Mouse (Mus musculus) 3T3-L1 (cell line): ENCODE results near the gene Pigr.

Experiments used
- DNase-seq: peaks from one replicate; pipeline ENCODE4 v3.0.0-alpha.2; 2015; ENCODE audit warnings: low read depth, low spot score

Gene Pigr

DNA sequence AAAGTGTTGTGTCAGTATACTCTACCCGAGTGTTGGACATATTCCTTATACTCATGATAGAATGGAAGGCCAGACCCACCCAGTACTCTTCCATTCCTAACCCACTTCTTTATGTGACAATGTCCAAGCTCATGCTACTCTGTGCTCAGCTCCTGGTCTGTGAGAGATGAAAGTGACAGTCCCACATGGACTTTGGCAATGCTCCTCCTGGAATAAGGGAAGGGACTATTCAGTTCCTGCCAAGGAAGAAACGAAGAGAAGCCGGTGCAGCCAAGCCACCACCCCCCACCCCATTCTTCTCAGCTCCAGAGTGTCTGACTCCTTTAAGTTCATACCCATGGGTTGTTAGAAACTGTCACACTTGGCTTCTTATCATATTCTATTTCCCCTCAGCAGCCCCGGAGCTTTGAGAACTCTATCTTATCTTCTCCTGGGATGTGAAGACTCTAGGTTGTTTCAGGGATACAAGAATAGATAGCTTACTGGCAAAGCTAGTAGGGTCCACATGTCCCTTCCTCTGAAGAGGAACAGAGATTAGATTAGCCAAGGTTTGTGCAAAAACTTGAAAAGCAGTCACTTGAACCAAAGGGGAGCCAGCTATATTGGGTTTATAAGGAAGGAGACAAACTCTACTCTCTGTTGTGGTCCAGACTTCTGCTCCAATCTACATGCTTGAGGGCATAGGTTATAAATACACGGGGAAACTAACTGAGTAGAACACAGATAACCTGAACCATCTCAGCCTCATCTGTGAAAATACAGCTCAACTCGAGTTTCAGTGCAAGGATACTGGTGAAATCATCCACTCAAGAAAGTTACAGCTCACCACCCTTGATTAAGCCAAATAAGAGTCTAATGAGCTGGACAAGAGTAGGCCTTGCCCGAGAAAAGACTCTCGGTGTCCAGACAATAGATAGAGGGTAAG, 3.7 kb downstream of the Pigr start:
- no peak for DNase-seq

DNA sequence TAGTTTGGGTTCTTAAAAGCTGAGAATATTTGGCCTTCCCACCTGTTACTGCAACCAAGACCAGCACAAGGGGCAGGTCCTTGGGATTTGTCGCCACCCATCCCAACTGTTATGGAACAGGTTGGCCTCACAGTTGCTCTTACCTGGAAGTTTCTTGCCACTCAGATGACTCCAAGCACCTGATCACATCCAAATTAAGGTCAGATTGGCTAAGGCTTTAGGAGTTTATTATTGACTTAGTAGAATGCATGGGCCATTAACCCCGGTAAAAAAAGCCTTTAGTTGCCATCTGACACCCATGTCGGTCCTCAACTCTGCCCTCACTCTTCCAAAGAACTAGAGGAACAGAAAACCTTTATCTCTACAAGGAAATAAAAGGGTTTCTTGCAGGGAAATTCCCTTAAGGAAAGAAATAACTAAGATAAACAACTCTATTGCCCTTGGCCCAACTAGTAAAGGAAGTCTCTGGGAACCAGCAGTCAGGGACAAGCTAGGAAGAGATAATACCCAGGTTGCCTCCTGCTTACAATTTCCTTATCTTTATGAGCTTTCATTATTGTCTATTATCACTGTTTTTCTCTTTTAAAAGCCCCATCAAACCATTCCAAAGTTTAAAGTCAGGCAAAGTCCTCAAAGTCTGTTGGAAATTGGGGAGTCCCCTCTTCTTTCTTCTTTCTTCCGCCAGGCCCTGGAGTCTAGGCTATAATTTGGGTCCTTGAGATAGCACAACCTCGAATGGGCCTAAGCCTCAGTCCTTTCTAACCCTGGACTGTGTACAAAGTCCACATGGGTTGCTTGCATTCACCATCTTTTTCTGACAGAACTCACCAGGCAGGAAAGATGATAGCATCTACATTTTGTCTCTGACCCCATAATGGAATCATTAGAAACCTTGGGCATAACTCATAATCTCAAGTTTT, 6.0 kb downstream of the Pigr start:
- DNase-seq, result no peak

DNA sequence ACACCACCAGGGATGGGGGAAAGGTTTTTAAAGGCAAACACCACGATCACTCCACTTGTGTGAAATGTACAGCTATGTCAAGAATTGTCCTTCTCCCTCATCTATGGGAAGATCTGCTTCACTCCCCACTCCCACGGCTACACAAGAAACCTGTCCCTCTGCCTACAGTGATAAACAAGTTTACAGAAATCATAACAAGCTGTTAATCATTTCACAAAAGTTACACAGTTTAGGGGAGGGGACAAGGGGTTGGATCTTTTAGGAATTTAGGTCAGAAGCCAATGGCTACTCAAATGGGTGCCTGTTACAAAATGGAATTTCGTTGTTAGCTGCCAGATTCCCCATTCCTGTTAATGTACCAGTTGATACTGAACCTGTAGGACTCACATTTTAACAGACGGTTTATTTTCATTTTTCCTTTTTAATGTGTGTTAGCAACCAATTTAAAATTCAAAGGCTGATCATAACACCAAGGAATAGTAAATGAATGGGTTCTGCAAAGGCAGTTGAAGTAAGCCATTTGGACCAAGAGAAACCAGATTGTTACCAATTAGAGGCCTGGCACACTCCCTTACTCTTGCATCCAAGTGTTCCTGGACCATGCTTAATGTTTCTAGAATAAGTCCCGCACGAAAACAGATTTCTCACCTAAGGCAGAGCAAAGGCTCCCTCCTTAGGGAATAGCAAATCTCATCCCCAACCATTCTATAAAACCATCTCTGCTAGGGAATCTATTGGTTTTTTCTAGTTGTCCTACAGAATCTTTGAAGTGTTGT, 8.9 kb downstream of the Pigr start:
- DNase-seq, result no peak

DNA sequence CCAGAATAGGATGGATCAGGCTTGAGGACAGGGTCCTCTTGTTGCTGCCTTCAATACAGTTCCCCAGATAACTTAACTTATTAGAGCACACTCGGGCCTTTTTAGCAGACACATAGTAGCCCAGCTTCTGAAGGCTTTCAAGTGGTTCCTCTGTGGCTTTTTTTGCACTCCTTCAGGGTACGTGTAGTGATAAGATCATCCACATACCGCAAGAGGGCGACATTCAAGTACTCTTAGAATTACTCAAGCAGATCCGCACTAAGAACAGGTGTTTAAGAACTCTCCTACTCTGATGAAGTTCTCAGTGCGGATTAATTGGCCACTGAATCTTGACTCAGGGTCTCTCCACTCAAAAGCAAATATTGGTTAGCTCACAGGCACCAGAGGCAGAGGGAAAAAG, 11.8 kb downstream of the Pigr start:
- peak; percentile 39 for DNase-seq

DNA sequence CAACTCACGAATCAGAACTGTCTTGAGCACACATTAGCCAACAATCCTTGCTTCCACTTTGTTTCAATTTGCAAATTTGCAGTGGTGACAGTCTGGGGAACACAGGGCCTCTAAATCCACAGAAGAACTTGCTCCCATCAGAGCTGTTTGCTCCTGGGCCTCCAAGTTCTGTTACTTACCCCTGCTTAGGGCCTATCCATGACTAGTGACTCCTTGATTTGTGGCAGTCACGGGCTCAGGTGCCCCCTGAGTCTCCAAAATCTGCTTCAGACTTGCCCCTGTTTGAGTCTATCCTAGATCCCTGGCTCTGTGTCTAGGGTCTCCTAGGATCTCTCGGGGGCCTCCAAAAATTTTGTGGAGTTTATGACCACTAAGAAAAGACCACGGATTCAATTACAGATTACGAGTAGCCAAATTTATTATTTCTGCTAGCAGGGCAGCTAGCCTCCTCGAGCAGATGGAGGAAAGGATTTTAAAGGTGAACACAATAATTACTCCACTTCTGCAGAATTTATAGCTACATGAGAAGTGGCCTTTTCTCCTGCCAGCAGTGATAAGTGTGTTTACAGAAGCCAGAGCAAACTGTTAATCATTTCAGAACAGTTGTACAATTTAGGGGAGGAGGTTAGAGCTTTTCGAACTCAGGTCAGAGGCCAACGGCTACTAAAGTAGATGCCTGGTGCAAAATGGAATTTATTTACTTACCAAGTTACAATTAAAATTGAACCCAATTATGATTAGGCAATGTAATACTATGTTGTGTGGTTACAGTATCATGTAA, 14.3 kb downstream of the Pigr start:
- DNase-seq, result no peak

DNA sequence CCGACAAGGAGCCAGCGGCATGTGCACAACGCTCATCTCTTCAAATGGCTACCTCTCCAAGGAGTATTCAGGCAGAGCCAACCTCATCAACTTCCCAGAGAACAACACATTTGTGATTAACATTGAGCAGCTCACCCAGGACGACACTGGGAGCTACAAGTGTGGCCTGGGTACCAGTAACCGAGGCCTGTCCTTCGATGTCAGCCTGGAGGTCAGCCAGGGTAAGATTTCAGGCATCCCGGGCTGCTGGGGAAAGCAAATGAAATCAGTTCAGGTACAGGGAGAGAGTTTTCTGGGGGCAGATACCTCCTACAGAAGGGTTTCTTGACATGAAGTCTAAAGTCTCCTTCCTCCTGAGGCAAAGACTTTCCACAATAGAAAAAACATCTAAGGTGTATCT, 15.1 kb downstream of the Pigr start:
- DNase-seq, result no peak

DNA sequence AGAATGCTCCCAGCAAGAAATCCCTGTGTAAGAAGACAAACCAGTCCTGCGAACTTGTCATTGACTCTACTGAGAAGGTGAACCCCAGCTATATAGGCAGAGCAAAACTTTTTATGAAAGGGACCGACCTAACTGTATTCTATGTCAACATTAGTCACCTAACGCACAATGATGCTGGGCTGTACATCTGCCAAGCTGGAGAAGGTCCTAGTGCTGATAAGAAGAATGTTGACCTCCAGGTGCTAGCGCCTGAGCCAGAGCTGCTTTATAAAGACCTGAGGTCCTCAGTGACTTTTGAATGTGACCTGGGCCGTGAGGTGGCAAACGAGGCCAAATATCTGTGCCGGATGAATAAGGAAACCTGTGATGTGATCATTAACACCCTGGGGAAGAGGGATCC, 18.0 kb downstream of the Pigr start:
- DNase-seq, result no peak

DNA sequence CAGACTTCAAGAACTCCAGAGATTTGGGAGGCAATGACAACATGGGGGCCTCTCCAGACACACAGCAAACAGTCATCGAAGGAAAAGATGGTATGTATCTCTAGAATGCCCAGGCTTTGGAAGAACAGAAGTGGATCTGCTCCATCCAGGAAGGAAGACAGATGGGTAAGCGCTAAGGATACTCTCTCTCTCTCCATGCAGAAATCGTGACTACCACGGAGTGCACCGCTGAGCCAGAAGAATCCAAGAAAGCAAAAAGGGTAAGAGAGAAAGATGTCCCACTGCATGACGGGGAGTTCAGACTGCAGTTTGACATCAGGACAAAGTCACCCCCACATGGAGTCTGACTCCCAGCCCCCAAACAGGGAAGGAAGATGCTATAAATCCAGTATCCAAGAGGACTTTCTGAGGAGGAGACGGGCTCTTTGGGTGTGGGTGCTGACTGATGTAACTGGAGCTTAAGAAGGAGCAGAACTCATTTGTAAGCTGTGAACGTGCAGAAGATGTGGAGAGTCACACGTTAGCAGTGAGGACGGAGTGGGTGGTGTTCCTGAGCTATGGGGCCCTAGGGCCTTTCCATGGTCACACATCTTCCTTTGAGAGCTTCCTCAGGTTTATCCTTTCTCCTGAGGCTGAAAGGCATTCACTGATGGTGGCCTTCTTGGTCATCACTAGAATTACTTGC, 23.2 kb downstream of the Pigr start:
- no peak for DNase-seq

DNA sequence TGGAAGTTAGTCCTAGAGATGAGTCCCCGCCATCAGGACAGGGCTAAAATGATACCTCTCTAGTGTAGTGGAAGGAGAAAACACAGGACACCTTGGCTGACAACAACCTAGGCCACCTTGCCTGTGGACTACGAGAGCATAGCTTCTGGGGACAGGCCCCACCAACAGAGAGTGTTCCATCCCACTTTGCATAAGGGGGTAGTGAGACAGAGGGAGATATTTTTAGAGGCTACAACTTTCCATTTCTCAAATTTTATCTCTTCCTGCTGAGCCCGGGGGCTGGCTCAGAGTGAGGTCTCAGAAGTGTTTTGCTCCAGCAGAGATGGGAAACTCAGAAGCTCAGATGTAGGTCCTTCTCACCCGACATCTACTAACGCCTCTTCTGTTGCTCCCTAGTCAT, 23.9 kb downstream of the Pigr start:
- no peak for DNase-seq

DNA sequence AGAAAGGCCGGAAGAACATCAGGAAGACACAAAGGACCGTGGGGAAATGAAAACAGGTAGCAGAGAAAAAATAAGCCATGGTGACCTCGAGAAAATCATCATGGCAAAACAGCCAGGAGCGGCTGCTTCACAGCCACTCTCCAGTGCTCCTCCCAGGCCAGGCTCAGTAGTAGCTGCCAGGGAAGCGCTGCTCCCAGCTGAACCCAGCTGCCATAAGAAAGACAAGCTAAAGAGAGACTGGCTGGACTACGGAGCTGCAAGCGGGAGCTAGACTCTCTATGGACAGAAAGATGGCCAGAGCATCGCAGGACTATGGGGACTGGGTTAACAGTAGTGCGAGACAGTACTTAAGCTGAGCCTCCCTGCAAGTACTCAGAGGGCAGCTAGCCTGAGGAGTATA, 28.3 kb downstream of the Pigr start:
- DNase-seq, result no peak

DNA sequence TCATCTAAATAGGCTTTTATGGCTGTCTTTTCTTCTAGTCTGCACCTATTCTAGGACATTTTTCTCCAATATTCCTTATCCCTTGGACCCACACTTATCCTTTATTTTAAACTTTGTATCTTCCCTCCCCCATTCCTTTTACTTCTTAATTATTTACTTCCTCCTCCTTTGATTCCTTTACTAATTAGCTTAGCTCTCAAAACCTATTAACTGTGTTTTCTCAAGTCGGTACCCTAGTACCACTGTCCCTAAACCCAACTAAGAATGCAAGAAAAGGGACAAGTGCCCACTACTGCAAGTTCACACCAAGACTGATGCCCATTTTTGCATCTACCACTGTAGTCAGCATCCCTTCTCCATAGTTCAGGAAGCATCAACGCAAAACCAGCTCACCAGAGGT, 29.2 kb downstream of the Pigr start:
- DNase-seq, result no peak

DNA sequence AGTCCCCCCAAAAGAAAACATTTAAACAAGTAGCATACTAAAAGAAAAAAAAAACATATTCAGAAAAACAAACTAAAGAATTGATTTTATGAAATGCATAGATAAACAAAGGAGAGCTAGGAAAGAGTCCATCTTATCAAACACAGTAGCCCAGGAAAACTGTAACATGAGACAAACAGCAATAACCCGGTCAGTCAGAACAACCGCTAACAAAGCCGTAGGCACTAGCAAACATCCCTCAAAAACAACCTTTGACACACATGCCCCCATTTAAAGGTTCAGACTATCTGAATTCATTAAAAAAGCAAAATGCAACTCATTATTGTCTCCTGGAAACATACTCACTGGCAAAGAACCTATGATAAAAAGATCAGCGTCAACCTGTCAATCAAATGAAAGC, 31.0 kb downstream of the Pigr start:
- DNase-seq, result no peak

DNA sequence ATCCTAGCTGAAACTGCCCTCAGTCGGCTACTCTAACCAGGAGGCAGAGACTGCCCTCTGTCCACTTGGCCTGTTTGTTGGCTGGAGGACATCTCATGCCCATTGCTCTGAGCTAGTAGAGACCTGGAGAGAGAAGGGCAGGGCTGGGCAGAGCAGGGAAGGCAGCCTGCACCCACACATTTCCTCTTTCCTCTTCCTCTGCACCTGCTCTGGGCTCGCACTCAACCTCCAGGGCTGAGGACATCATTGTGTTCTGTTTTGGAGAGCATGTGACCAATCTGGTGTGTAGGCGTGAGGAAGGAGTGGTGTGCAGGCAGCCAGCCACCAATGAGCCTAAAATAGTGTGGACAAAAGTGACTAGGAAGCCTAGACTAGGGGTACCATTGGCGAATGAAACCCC, 37.8 kb downstream of the Pigr start:
- DNase-seq, result no peak

DNA sequence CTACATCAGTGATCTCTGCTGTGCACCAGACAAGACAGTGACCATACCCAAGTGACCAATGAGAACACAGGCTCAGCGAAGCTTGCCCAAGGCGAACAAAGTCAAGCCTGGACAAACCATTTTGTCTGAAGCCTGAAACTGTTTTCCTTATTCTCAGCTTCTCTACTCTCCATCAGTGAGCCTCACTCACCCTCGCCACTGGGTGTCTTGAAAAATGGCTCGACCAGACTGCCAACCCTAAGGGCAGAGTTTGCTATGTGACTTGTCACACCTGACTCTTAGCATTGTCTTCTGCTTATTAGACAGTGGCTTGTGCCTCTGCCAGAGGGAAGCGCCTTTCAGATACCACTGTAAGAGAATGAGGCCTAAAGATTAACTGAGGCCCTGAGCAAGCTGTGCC, 38.3 kb downstream of the Pigr start:
- no peak for DNase-seq

DNA sequence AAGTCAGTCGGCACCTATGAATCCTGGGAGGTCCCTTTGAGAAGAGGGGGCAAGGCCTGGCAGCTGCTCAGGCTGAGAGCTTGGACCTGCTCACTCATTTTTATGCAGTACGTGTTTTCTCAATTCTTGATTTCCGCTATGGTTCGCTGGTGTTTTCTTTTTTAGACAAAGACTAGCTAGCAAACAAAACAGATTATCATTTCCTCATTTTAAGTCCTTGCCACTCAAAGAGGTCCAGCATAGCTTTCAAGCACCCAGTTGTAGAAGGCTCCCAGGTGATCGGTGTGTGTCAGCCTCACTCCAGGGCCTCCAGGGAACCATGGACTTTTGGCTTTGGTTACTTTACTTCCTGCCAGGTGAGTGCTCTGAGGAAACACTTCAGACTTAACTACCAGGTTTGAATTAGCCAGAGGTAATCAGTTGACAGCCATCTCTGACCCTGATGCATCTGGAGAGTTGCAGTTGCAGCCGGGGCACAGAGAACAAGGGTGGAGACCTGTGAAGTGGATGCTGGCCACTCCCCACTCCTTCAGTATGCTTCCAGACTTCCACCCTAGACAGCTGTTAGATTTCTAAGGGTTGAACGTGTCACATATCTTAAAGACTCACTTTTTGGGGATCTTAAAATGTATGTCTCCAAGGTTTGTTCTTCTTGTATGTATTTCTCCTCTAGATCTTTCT, 39.2 kb downstream of the Pigr start, which contains the start of gene Fcmr:
Gene Fcmr, plus strand, starts transcription at position 129 of the 681 bp plus-strand sequence.
- no peak for DNase-seq

DNA sequence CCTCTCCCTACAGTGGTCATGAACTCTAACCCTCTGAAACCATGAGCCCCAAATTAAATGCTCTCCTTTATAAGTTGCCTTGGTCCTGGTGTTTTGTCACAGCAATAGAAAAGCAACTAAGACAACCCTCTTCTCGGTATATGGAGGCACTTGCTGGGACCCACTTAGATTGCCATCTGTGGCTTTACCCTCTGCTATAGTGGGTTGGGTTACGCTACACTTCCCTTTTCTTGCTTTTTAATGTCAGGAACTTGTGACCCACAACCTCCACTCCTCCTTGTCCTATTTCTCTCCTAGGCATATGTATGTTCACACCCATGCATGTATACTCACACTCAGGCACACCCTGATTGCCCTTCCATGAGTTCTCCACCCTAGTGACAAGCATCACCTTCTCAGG, 46.4 kb downstream of the Pigr start:
- no peak for DNase-seq

DNA sequence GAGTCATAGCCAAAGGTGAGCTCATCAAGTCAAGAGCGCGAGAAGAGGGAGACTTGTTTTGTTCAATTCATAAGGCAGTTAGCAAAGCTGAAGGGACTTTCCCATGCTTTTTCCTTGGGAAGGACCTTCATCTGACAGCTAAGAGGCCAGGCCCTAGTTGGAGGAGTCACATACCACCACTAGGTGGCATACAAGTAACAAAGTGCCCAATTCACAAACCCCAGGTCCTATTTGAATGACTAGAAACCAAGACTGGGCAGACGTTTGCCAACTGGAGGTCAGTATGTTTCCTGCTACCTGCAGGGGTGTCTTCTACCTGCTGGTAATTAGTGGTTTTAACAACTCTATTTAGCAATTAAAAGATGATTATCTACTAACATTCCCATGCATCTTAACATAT, 48.7 kb downstream of the Pigr start:
- DNase-seq, result peak; percentile 80

DNA sequence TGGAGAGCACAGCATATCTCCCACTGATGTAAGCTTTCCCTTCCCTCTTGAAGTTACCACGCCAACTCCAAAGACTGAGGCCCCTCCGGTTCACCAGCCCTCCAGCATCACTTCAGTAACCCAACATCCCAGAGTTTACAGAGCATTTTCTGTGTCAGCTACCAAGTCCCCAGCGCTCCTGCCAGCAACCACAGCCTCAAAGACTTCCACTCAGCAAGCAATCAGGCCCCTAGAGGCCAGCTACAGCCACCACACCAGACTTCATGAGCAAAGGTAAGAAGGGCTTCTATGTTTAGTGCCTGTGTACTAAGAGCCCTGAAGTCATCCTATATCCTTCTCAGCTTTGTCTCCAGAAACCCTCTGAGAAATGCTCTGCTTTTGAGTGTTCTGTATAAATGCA, 49.4 kb downstream of the Pigr start:
- peak; percentile 32 for DNase-seq

DNA sequence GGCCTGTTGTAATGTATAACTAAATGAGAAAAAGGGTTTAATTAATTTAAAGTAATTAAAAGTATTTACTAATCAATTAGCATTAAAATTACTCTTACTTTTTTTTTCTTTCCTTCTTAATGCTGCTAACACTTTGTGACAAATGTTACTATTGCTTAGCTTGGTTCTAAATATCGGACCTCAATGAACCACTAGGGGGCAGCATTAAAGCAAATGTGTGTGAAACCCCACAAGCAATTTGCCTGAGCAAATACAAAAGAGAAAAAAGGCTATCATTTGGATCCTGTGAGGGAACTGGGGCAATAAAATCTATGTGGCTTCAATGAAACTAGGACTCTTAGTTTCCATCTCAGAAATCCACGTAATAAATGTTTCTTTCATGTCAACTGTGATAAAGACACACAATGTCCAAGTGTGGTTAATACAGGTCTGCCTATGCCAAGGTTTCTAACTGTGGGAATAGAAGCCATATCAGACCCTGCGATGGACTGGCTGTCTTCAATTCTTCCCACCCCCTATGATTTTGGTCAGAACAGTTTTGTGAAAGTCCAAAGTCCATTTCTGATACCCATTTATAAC, 50.5 kb downstream of the Pigr start:
- DNase-seq, result peak; percentile 82
